Mouse (Mus musculus) hindbrain, postnatal 0 days (tissue): ENCODE results near the gene Tcf12. TPM values are rescaled to one million over a fixed set of nuclear protein-coding genes. Genes with fewer than 3 reads are reported as not detected.

Source experiments
- ATAC-seq: fragments of 200-750 bp; cut with Nextera tagmentation; 2 replicates; pipeline ENCODE4 v1.8.0; 2017; ENCODE audit warnings: mild to moderate bottlenecking, moderate TSS enrichment, moderate library complexity
- DNase-seq: peaks from one replicate; pipeline ENCODE4 v3.0.0-alpha.2; 2015; ENCODE audit warnings: low spot score
- H3K27ac ChIP-seq: fragments of 300-500 bp; sonication (generic); 2 replicates; pipeline ENCODE4 v1.5.1; 2014; ENCODE audit warnings: mild to moderate bottlenecking
- H3K27me3 ChIP-seq: fragments of 300-500 bp; sonication (generic); 2 replicates; pipeline ENCODE4 v1.6.1; 2014; ENCODE audit warnings: low read length, mixed read lengths; ENCODE audit not compliant: insufficient read depth
- H3K36me3 ChIP-seq: fragments of 300-500 bp; sonication (generic); 2 replicates; pipeline ENCODE4 v1.6.1; 2014; ENCODE audit warnings: low read length, mixed read lengths; ENCODE audit not compliant: insufficient read depth
- H3K4me1 ChIP-seq: fragments of 300-500 bp; sonication (generic); 2 replicates; pipeline ENCODE4 v1.6.1; 2014; ENCODE audit warnings: antibody characterized with exemption, low read length, mixed read lengths; ENCODE audit not compliant: insufficient read depth
- H3K4me2 ChIP-seq: fragments of 300-500 bp; sonication (generic); 2 replicates; pipeline ENCODE4 v1.6.1; 2014; ENCODE audit warnings: low read depth, mild to moderate bottlenecking, low read length, moderate library complexity, mixed read lengths
- H3K4me3 ChIP-seq: fragments of 300-500 bp; sonication (generic); 2 replicates; pipeline ENCODE4 v1.5.1; 2014; ENCODE audit warnings: low read length
- H3K9ac ChIP-seq: fragments of 300-500 bp; sonication (generic); replicated peaks from 2 replicates; pipeline ENCODE4 v1.6.1; 2014; ENCODE audit warnings: mild to moderate bottlenecking, low read length, moderate library complexity, mixed read lengths
- H3K9me3 ChIP-seq: fragments of 300-500 bp; sonication (generic); 2 replicates; pipeline ENCODE4 v1.6.1; 2016; ENCODE audit warnings: low read length, mixed read lengths
- CTCF ChIP-seq: IDR thresholded peaks from 2 replicates; pipeline ENCODE4 v1.5.1; 2016; ENCODE audit warnings: antibody characterized with exemption, control low read depth, low read depth
- WGBS: fragments of 180-500 bp; shearing (Covaris S2); extraction: QIAGEN DNeasy Blood & Tissue Kit; methylation state at CpG from one replicate; pipeline ENCODE4 v1.1.7; 2014; 5-methylcytosine and 5-hydroxymethylcytosine counted together
- polyA plus RNA-seq: library from polyadenylated mRNA; unstranded; fragments of >200 nt; fragmentation: Nextera tagmentation; extraction: Ambion mirVana; gene quantifications from 2 replicates; pipeline ENCODE4 v1.2.1, GENCODE M21; 2015
- total RNA-seq: library from RNA; depleted of rRNA; stranded (reverse); fragments of >200 nt; gene quantifications from 2 replicates; pipeline ENCODE4 v1.2.3, GENCODE M21; 2014; rRNA removed

The Tcf12 gene
- total RNA-seq (96.6 and 155 TPM in 2 replicates), polyA plus RNA-seq (65.5 and 68.3 TPM in 2 replicates)

DNA sequence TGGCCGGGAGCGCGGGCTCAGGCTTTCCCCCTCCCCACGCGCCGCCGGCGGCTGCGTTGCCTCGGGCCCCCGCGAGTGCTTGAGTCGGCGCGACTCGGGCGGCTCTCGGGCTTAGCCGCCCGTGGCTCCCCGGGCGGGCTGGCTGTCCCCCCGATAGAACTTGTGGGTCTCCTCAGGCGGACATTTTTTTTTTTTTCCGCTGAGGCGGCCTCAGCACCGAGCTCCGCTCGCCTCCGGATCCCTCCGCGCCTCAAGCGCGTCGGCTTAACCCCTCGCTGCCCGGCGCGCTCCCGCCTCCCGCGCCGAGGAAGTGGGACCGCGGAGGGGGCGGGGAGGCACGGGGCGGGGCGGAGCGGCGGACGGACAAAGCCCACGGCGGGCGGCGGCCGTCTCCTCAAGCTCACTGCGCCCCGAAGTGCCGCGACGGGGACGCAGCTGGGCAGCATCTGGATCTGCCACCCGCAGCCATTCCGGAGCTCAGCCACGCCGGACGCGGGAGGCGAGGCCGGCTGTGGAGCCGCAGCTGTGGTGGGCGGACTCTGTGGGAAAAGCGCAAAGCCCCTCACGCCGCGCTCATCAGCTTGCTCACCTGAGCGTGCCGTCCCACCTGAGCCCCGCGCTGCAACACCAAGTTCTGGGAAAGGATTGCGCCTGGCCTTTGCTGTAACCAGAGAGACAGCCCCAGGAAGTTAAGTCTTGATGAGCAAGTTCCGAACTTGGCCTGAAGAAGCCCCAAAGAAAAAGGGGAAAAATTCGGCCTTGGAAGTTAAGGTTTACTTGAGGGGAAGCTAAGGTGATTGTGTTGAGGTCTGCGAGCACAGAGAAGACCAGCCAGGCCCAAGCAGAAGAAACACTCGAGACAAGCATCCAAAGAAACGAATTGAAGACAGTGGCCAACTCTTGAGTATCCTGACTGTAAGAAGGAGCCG lies at the start of gene Tcf12:
Tcf12 (minus strand) TSS at position 250 of the 929 bp plus-strand sequence.
- peak within 1 kb of the TSS; percentile 96 for H3K27ac ChIP-seq
- no peaks in the 10 kb centered on the region for H3K27me3 ChIP-seq
- H3K9ac ChIP-seq: peak within 1 kb of the TSS; percentile 98
- peak; percentile 98 for DNase-seq
- peak within 1 kb of the TSS; percentile 77 for H3K4me2 ChIP-seq
- peak; percentile 91 for ATAC-seq
- H3K4me1 ChIP-seq: no peaks in the 10 kb centered on the region
- H3K9me3 ChIP-seq: no peaks in the 10 kb centered on the region
- no peaks in the 10 kb centered on the region for H3K36me3 ChIP-seq
- peak within 1 kb of the TSS; percentile 100 for H3K4me3 ChIP-seq
- no peak for TF ChIP-seq CTCF
- 2% methylated on average over 83 of the region's 88 CpGs for WGBS

DNA sequence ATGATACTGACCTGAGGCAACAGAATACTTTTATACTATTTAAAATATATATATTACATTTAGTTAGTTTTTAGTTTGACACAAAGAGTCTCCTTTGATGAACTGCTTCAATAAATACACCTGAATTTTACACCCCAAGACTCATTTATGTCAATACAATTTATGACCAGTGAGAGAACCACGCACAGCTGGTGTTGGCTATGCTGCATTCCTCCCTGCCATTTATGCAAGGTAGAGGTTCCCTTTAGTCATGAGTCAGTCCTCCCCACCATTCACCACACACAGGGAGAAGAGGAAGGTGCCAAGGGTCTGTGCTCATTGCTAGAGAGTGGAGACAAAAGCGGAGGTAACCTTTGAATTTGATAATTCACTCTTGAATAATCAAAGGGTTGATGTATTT lies 46.7 kb upstream of the Tcf12 start:
- no peak for ATAC-seq

DNA sequence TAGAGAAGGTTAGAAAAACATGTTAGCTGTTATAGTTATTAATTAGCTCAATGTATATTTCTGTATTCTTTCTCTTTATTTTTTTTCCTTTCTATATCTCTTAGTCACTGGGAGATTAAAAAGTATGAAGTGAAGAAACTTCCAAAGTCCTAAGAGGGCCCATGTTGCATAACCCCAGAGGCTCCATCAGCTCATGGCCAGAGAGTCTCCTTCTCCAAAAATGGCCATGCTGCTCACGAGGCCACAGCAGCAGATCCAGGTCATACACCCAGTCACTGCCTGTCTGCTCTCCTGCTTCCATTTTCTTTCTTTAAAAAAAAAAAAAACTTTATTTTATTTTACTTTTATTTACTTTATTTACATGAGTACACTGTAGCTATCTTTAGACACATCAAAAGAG lies 45.4 kb upstream of the Tcf12 start:
- 93% methylated on average over 1 of the region's 1 CpGs for WGBS
- Histone ChIP-seq H3K27ac (no peak overlapping the region), H3K27me3 (no peaks in the 10 kb centered on the region), H3K36me3 (no peaks in the 10 kb centered on the region), H3K9me3 (no peaks in the 10 kb centered on the region), H3K4me2 (no peak overlapping the region), H3K9ac (no peak overlapping the region), H3K4me3 (no peak overlapping the region), H3K4me1 (no peaks in the 10 kb centered on the region)
- DNase-seq: no peak
- no peak for ATAC-seq
- TF ChIP-seq CTCF: no peak

More for the DNA sequence above, 46.7 kb upstream of the Tcf12 start:
- no peaks in the 10 kb centered on the region for H3K27me3 ChIP-seq
- no peak for DNase-seq
- H3K36me3 ChIP-seq: no peaks in the 10 kb centered on the region
- no peak for TF ChIP-seq CTCF
- no peaks in the 10 kb centered on the region for H3K4me1 ChIP-seq
- H3K4me3 ChIP-seq: no peak overlapping the region
- H3K9ac ChIP-seq: no peak overlapping the region
- H3K9me3 ChIP-seq: no peaks in the 10 kb centered on the region
- no peak overlapping the region for H3K27ac ChIP-seq
- H3K4me2 ChIP-seq: no peak overlapping the region
- 75% methylated on average over 2 of the region's 2 CpGs for WGBS

DNA sequence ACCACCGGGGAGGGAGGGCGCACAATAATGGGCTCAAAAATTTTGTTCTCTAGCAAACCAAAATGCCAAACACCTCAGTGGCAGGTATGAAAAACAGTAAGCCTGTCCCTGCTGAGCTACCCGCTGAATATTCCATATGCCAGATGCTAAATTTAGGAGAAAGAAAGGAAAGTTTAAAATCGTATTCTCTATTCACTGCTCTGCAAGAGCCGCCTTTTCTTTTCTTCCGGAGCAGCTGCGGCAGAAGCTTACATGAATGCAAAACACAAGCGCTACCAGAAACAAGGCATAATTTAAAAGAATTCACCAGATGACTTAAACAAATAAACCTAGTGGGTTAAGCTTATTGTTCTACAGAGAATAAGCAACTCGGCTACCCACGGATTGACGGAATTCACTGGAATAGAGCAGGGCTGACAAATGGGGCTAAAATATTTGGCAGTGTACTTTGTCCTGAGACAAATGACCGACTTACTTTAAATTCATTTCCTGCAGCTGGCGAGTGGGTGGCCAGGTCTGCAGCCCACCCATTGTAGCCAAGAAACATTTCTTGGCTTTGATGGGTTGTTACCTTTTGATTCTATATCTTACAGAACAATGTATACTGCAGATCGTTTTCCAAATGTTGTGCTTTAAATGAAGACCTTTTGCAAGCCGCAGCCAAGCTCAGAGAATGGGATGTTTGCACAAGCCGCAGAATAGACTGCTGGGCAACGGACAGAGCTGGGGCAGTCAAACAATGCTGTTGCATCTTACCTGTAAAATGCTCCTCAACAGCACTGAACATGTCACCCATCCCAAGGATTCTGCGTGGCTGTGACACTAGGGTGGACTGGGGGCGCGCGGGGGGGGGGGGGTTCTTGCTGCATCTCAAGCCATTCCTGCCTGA lies 43.8 kb upstream of the Tcf12 start:
- ATAC-seq: 0 out of 2 replicates have a peak, but pooled peaks have one; percentile 15
- Histone ChIP-seq H3K4me2 (peak overlapping the region; percentile 66), H3K4me1 (no peaks in the 10 kb centered on the region), H3K9ac (peak overlapping the region; percentile 41), H3K27ac (peak overlapping the region; percentile 32; the same call in 1 of the 2 replicates), H3K36me3 (no peaks in the 10 kb centered on the region), H3K9me3 (no peaks in the 10 kb centered on the region), H3K27me3 (no peaks in the 10 kb centered on the region), H3K4me3 (peak overlapping the region; percentile 32)
- DNase-seq: peak; percentile 39
- 9% methylated on average over 21 of the region's 21 CpGs for WGBS
- TF ChIP-seq CTCF: no peak

DNA sequence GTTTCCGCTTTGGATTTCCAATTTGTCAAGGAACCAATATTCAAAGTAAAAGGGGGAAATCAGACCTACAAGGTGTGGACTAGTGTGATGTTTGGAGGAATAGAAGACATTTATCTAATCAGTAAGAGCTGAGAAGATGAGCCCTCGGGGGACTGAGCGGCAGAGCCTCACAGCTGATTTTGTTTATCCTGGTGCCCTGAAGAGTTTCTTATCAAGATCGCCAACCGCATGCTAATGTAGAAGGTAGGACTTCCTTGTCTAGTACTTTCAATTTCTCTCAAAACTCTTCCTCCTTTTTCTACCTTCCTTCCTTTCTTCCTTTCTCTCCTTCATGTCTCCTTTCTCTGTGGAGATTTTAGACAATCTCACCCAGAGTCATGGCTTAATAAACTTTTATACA lies 32.5 kb upstream of the Tcf12 start:
- DNase-seq (no peak), ATAC-seq (no peak)
- Histone ChIP-seq H3K4me2 (no peak overlapping the region), H3K36me3 (no peaks in the 10 kb centered on the region), H3K4me3 (no peak overlapping the region), H3K27ac (no peak overlapping the region), H3K9me3 (no peaks in the 10 kb centered on the region), H3K4me1 (no peaks in the 10 kb centered on the region), H3K27me3 (no peaks in the 10 kb centered on the region), H3K9ac (no peak overlapping the region)
- 91% methylated on average over 5 of the region's 5 CpGs for WGBS
- TF ChIP-seq CTCF: no peak

DNA sequence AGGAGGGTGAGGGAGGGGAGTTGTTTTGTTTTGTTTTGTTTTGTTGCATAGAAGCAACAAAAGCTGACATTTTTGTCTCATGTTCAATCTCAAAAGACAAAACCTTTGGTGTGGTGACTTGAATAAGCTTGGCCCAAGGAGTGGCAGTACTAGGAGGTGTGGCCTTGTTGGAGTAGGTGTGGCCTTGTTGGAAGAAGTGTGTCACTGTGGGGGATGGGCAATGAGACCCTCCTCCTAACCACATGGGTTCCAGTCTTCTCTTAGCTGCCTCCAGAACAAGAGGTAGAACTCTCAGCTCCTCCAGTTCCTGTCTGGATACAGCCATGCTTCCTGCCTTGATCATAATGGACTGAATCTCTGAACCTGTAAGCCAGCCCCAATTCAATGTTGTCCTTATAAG lies 26.2 kb upstream of the Tcf12 start:
- DNase-seq (no peak), ATAC-seq (no peak)
- Histone ChIP-seq H3K36me3 (no peaks in the 10 kb centered on the region), H3K9ac (no peak overlapping the region), H3K27me3 (no peaks in the 10 kb centered on the region), H3K4me1 (0 out of 2 replicates have a peak, but pooled peaks cover 6% of the 10 kb centered on the region), H3K4me3 (no peak overlapping the region), H3K4me2 (no peak overlapping the region), H3K27ac (no peak overlapping the region), H3K9me3 (no peaks in the 10 kb centered on the region)
- no peak for TF ChIP-seq CTCF
